Mouse (Mus musculus): ENCODE data around the gene Kat2b. TPM values are rescaled to one million over a fixed set of nuclear protein-coding genes. Genes with fewer than 3 reads are reported as not detected.
"Not testable (repeated sequence)": the region's sequence is repeated elsewhere in the genome, so short reads cannot be mapped to it uniquely, and the experiment has no call there.

Kat2b gene
- total RNA-seq, 2 experiments from 2014 or later = 73.5 to 91.5 TPM

DNA sequence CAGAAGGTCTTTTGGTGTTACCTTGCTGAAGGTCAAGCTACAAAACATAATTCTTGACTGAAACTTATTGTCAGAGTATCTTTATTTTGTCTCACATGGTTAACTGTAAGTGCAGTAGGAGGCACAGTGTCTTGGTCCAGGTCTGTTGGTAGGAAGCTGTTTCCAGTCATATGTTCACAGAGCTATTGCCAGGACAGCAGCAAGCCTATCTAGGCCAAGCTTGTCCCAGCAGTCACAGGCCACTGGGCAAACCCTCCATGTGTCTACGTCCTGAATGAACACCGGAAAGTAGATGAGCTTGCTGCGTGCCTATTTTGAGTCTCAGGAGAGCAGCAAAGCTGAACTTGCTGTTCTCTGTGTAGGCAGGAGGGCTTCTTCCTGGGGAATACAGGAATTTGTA, 152.3 kb downstream of the Kat2b start:
- intact Hi-C loops (cut with DNase I); DNase-seq: not testable (repeated sequence)

Other genes starting within 250 kb of the Kat2b start
- under 1 TPM; 0.20 to 0.33 TPM for gene Efhb, start 103.5 kb upstream of the Kat2b start, total RNA-seq (2021)
- gene Rab5a, start 87.6 kb upstream of the Kat2b start, total RNA-seq (2021) = 10 to 100 TPM; 57.1 to 58.6 TPM
- gene Pp2d1, start 27.4 kb upstream of the Kat2b start, total RNA-seq (2021) = not detected
- 1 to 10 TPM in 1 of 2 experiments, under 1 TPM in 1; 0.86 to 2.1 TPM for gene Sgo1, start 122.5 kb downstream of the Kat2b start, total RNA-seq (2021)